Mouse (Mus musculus) common myeloid progenitor, adult 5-6 weeks (primary cell): ENCODE data around the gene Tcf15. TPM values are rescaled to one million over a fixed set of nuclear protein-coding genes. Genes with fewer than 3 reads are reported as not detected.
A peak's percentile ranks its signal among the peaks of the same experiment; 100 is the strongest.

ENCODE experiments used
- ATAC-seq: replicated peaks from 2 replicates; pipeline ENCODE4 v1.8.0; 2016; ENCODE audit warnings: low read depth, mild to moderate bottlenecking, moderate TSS enrichment, inconsistent platforms; ENCODE audit not compliant: poor library complexity, severe bottlenecking
- total RNA-seq: library from RNA; stranded (forward); fragments of 200-1000, 187-1606 nt; gene quantifications from 2 replicates; pipeline ENCODE4 v1.2.3, GENCODE M21; 2017

The Tcf15 gene
- total RNA-seq, 1 experiment from 2014 or later = 1.2 TPM

- ATAC-seq = no peak
These were observed 24.0 kb upstream of the Tcf15 start for GRCm38 (mm10) chr2:152119228-152119865.

- peak; percentile 91 for ATAC-seq
These were observed 20.5 kb upstream of the Tcf15 start for GRCm38 (mm10) chr2:152122896-152123295.

GRCm38 (mm10) chr2:152128597-152128996 lies 14.8 kb upstream of the Tcf15 start:
- no peak for ATAC-seq

DNA sequence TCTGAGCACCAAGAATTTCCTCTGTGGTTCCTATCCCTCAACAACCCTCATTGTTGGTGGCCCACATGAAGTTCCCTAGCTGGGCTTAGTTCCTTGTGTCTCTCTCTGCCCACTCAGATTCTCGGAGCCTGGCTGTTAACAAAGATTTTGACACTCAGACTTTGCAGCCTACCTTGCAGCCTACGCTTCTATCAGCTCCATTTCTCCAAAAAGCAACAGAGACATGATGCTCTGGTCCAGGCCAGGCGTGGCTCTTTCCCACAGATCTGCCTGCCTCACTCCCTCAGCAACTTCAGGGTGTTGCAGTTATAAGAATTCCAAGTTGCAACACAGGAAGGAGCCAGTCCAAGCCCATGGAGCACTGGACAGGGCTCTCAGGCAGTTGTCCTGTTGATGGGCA lies 13.6 kb upstream of the Tcf15 start:
- no peak for ATAC-seq

DNA sequence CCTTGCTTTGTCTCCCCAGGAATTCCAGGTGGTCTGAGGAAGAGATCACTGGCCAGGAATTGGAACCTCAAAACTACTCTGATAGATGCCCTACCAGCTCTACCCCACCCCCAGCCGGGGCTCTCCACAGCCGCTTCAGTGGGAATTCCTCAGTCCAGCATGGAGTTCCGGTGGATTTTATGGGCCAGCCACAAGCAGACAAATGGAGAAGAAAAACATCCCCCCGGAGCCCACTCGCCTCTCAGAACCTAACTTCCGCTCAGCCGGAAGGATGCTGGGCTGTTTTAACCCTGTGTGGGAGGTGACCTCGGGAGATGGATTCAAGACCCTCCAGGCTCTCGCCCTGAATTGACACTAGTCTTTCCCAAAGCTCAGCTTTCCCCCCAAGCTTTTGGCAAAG lies 11.3 kb upstream of the Tcf15 start:
- ATAC-seq = no peak

DNA sequence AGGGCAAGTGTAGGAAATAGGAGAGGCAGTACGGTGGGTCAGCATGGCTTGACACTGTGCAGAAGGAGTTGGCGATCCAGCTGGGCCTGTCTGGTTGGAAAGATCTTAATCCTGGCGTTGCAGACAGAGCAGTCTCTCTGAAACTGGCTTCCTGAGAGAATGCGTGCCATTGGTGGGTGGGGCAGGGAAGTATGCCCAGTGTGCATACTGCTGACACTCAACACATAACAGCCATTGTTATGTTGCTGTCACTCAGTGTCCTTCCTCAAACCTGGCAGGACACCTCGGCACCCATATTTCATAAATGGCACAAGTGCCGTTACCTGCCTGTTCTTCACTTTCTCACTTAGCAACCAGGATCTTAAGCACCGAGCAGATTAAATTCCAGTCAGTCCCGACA lies 10.7 kb upstream of the Tcf15 start:
- ATAC-seq = no peak

GRCm38 (mm10) chr2:152139191-152139987 lies 4.0 kb upstream of the Tcf15 start:
- ATAC-seq = no peak

DNA sequence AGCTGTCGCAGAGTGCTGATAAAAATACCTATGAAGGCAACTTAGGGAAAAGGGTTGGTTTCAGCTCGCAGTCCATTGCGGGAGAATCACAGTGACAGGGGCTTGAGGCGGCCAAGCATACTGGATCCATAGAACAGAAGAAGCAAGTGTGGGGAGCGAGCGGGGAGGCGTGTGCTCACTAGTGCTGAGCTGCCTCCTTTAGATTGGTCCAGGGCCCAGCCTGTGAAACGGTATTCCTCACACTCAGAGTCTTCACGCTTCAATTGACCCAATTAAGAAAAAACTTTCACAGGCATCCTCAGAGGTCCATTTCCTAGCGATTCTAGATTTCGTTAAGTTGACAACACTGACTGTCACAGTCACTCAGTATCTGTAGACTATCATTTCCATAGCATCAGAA lies 2.4 kb upstream of the Tcf15 start:
- ATAC-seq = no peak

GRCm38 (mm10) chr2:152141491-152141890 lies 1.9 kb upstream of the Tcf15 start:
- ATAC-seq = no peak

DNA sequence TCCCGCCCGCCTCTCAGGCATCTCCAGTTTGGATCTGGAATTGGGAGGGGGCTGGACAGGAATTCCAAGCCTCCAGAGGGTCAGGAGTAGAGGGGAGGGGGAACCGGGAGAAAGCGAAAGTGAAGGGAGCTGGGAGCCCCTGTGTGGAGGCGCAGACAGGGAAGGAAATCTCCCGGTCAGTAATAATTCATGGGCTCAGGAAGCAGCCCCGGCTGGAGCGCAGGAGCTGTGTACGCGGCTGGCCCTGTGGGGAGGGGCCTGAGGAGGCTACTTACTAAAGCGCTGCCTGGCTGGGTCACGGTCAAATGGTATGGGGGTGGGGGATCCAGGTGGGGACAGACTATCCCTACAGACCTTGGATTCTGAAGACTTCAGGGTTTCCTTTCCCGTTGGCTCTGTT lies 1.3 kb upstream of the Tcf15 start:
- ATAC-seq = peak; percentile 40

- no peak for ATAC-seq
These were observed 790 bp upstream of the Tcf15 start for GRCm38 (mm10) chr2:152142571-152142970.

GRCm38 (mm10) chr2:152144158-152144450 lies 743 bp downstream of the Tcf15 start:
- ATAC-seq = no peak

DNA sequence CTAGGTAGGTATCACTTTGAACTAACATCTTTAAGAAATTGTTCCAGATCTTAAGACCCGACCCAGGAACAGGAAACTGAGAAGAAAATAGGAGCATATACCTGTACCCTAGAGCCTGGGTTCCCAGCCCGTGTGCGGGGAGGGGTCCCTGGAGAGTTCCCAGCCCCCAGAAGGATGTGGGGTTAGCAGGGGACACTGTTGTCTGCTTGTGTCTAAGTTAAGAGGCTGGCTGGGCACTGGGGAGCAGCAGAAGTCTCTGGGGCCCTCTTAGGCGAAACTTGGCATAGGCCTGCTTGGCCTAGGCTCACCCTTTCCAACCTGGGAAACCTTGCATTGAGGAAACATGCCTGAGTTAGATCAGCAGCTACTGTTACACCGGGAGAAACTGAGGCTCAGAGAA lies 1.1 kb downstream of the Tcf15 start:
- no peak for ATAC-seq

- ATAC-seq = no peak
These were observed 2.4 kb downstream of the Tcf15 start for GRCm38 (mm10) chr2:152145711-152146110.

DNA sequence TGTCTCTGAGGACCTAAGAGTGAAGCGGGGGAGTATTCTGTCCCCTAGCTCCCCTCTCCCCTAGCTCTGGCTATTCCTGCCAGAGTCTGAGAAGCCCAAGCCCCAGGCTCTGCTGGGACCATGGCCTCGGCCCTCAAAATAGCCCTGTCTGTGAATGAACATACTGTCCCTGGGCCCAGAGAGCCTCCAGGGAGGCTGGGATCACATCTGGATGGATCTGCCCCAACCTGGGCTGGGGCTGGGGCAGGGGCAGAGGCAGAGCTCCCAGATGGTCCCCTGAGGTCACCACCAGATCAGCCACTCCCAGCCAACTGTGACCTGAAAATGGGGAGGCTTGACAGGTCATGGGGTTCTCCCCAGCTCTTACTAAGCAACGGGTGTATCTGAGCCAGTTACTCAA lies 3.7 kb downstream of the Tcf15 start:
- no peak for ATAC-seq

- ATAC-seq = no peak
These were observed 5.3 kb downstream of the Tcf15 start for GRCm38 (mm10) chr2:152148675-152149074.

DNA sequence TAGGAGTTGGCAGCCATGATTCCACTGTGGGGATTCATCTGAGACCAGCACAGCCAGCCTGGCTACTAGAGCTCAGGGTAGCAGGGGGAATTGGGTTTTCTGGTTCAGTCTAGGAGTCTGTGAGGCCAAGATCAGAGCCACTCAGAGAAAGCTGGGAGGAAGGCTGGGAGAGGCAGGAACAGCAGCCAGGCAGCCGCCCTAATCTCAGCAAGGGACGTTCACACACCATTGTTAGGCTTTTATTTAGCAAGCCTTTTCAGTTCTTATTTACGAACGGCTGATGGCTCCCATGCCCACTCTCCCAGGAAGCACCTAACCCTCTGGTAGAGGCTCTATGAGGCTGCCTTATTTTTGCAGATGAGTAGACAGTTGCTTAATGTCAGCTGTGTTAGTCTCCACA lies 6.5 kb downstream of the Tcf15 start:
- ATAC-seq = no peak

GRCm38 (mm10) chr2:152150373-152150772 lies 7.0 kb downstream of the Tcf15 start:
- no peak for ATAC-seq

DNA sequence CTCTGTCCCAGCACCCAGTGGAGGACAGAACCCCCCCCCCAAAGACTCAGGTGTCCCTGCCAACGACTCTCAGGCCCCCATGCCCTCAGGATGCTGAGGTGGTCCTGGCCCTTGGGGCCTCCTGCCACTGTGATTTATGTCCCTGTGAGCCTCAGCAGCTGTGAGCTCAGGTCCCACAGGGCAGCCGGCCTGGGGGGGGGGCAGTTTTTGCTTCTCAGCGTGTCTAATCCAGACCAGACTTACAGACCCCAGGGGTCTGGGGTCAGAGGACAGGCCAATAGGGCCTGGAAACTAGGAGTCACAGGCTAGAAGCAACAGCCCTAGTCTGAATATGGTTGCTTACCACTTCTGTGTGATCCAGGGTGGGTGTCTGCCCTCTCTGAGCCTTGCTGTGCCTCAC lies 10.0 kb downstream of the Tcf15 start:
- no peak for ATAC-seq

DNA sequence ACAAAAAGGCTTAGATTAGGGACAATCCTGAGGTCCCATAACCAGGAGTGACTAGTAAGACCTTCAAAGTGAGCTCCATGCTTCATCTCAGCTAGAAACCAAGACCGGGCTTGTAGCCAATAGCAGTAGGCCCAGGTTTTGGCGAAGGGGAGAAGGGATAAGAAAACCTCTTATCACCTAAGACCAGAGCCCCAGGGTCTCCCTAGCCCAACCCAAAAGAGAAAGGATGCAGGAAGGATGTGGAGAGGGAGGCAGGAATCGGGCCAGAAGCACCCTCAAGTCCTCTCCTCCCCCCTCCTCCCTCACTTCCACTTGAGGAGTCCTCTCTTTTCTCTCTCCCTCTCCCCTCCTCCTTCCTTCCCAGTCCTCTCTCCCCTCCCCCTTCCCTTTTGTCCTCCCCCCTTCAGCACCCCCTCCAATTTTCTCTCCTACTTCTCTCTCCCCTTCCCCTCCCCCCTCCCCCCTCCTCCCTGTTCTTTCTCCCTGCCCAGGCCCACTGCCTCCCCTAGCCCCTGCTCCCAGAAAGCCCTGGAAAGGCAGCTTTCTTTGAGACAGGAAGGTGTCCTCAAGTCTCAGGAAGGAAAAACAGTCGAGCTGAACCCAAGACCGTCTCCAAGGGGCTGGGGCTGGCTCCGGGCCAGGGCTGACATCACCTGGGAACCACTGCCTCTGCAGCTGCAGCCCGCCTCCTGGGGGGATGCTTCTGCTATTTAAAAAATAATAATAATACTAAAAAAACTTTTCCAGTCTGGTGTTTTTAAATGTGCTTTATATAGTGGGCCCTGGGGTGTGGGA lies 12.2 kb downstream of the Tcf15 start:
- peak; percentile 97 for ATAC-seq

GRCm38 (mm10) chr2:152156471-152156870 lies 13.1 kb downstream of the Tcf15 start:
- ATAC-seq = no peak
